Mouse (Mus musculus) hindbrain, postnatal 0 days (tissue): ENCODE data around the gene 8030411F24Rik. TPM values are rescaled to one million over a fixed set of nuclear protein-coding genes. Genes with fewer than 3 reads are reported as not detected.

Experiments
- ATAC-seq: fragments of 200-750 bp; cut with Nextera tagmentation; 2 replicates; pipeline ENCODE4 v1.8.0; 2017; ENCODE audit warnings: mild to moderate bottlenecking, moderate TSS enrichment, moderate library complexity
- DNase-seq: peaks from one replicate; pipeline ENCODE4 v3.0.0-alpha.2; 2015; ENCODE audit warnings: low spot score
- H3K27ac ChIP-seq: fragments of 300-500 bp; sonication (generic); 2 replicates; pipeline ENCODE4 v1.5.1; 2014; ENCODE audit warnings: mild to moderate bottlenecking
- H3K27me3 ChIP-seq: fragments of 300-500 bp; sonication (generic); 2 replicates; pipeline ENCODE4 v1.6.1; 2014; ENCODE audit warnings: low read length, mixed read lengths; ENCODE audit not compliant: insufficient read depth
- H3K36me3 ChIP-seq: fragments of 300-500 bp; sonication (generic); 2 replicates; pipeline ENCODE4 v1.6.1; 2014; ENCODE audit warnings: low read length, mixed read lengths; ENCODE audit not compliant: insufficient read depth
- H3K4me1 ChIP-seq: fragments of 300-500 bp; sonication (generic); 2 replicates; pipeline ENCODE4 v1.6.1; 2014; ENCODE audit warnings: antibody characterized with exemption, low read length, mixed read lengths; ENCODE audit not compliant: insufficient read depth
- H3K4me2 ChIP-seq: fragments of 300-500 bp; sonication (generic); 2 replicates; pipeline ENCODE4 v1.6.1; 2014; ENCODE audit warnings: low read depth, mild to moderate bottlenecking, low read length, moderate library complexity, mixed read lengths
- H3K4me3 ChIP-seq: fragments of 300-500 bp; sonication (generic); 2 replicates; pipeline ENCODE4 v1.5.1; 2014; ENCODE audit warnings: low read length
- H3K9ac ChIP-seq: fragments of 300-500 bp; sonication (generic); replicated peaks from 2 replicates; pipeline ENCODE4 v1.6.1; 2014; ENCODE audit warnings: mild to moderate bottlenecking, low read length, moderate library complexity, mixed read lengths
- H3K9me3 ChIP-seq: fragments of 300-500 bp; sonication (generic); 2 replicates; pipeline ENCODE4 v1.6.1; 2016; ENCODE audit warnings: low read length, mixed read lengths
- CTCF ChIP-seq: IDR thresholded peaks from 2 replicates; pipeline ENCODE4 v1.5.1; 2016; ENCODE audit warnings: antibody characterized with exemption, control low read depth, low read depth
- WGBS: fragments of 180-500 bp; shearing (Covaris S2); extraction: QIAGEN DNeasy Blood & Tissue Kit; methylation state at CpG from one replicate; pipeline ENCODE4 v1.1.7; 2014; 5-methylcytosine and 5-hydroxymethylcytosine counted together
- polyA plus RNA-seq: library from polyadenylated mRNA; unstranded; fragments of >200 nt; fragmentation: Nextera tagmentation; extraction: Ambion mirVana; gene quantifications from 2 replicates; pipeline ENCODE4 v1.2.1, GENCODE M21; 2015
- total RNA-seq: library from RNA; depleted of rRNA; stranded (reverse); fragments of >200 nt; gene quantifications from 2 replicates; pipeline ENCODE4 v1.2.3, GENCODE M21; 2014; rRNA removed

8030411F24Rik gene
- total and polyA plus RNA-seq, 2 experiments from 2014 or later: not detected

DNA sequence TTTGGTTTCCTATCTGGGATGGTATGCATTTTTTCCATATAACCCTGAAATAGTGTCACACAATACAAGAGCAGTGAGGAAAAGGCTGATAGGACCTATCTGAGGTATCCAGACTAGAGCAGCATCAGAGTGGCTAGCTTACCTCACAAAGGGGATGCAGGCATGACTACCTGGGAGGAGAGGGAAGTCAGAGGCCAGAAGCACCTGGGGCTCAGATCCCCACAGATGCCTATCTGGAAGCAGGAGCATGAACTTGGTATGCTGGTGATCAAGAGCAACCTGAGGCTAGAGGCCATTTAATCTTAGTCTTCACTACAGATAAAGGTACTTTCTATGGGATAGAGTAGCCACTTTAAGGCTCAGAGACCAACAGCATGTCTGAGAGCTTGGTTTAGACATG lies 38.1 kb downstream of the 8030411F24Rik start, which contains the start of gene Cst13:
Gene Cst13, plus strand, starts transcription at position 173 of the 400 bp plus-strand sequence.
- Histone ChIP-seq H3K9me3 (no peaks in the 10 kb centered on the region), H3K4me2 (no peak within 1 kb of the TSS), H3K27ac (no peak within 1 kb of the TSS), H3K9ac (no peak within 1 kb of the TSS), H3K4me1 (no peaks in the 10 kb centered on the region), H3K4me3 (no peak within 1 kb of the TSS), H3K36me3 (no peaks in the 10 kb centered on the region), H3K27me3 (no peaks in the 10 kb centered on the region)
- DNase-seq: no peak
- no peak for TF ChIP-seq CTCF
- ATAC-seq: no peak

DNA sequence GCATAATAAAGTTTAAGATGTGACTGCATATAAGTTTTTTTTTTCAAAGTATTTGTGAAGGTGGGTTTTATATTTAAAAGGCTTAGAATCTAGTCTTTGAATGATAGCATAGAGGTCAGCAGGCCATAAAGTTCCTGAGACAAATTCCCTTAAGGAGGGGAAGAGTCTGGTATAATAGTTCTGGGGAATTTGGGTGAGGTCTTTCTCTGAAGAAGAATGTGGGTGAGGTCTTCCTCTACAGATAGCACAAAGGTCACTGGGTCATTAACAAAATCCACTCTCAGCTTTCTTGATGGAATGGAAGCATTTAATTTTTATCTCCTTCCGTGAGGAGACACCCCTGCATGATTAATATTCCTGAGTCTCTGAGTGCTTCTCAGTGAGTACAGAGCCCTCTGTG lies 44.2 kb downstream of the 8030411F24Rik start:
- H3K27me3 ChIP-seq: no peaks in the 10 kb centered on the region
- no peak overlapping the region for H3K27ac ChIP-seq
- H3K4me3 ChIP-seq: no peak overlapping the region
- H3K36me3 ChIP-seq: no peaks in the 10 kb centered on the region
- DNase-seq (no peak), ATAC-seq (no peak)
- H3K9ac ChIP-seq: no peak overlapping the region
- no peaks in the 10 kb centered on the region for H3K4me1 ChIP-seq
- no peaks in the 10 kb centered on the region for H3K9me3 ChIP-seq
- WGBS: 79% methylated on average over 1 of the region's 1 CpGs
- no peak for TF ChIP-seq CTCF
- no peak overlapping the region for H3K4me2 ChIP-seq

DNA sequence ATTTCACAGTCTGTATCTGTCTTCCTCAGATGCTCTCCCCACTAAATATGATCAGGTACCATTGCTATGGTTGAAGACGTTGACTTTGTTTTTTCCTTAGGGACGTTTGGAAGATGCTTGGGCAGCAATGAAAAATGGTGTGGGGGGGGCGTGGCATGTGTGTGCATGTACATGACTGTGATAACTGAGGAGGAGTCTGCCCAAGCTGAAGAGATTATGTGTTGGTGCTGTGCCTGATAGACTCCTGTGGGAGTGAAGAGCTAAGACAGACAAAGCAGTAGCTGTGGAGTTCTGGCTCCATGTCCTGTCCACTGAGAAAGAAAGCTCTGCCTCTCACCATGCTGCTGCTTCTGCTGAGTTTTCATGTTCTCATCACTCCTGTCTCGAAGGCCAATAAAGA lies 53.1 kb downstream of the 8030411F24Rik start, which contains the start of gene Cst9:
Gene Cst9, plus strand, starts transcription at position 236 of the 400 bp plus-strand sequence.
- TF ChIP-seq CTCF: no peak
- Histone ChIP-seq H3K36me3 (no peaks in the 10 kb centered on the region), H3K4me1 (no peaks in the 10 kb centered on the region), H3K4me3 (no peak within 1 kb of the TSS), H3K27me3 (no peaks in the 10 kb centered on the region), H3K9ac (no peak within 1 kb of the TSS), H3K4me2 (no peak within 1 kb of the TSS), H3K9me3 (no peaks in the 10 kb centered on the region), H3K27ac (no peak within 1 kb of the TSS)
- ATAC-seq (no peak), DNase-seq (no peak)
- WGBS: 71% methylated on average over 4 of the region's 4 CpGs

Other genes with a start within 250 kb of the 8030411F24Rik start
- gene Nxt1, start 109.4 kb upstream of the 8030411F24Rik start, total RNA-seq: 22.9 and 35.3 TPM in 2 replicates
- gene Nxt1, start 109.4 kb upstream of the 8030411F24Rik start, polyA plus RNA-seq: 34.0 and 37.8 TPM in 2 replicates
- gene Gzf1, start 101.0 kb upstream of the 8030411F24Rik start, total RNA-seq: 21.4 and 24.1 TPM in 2 replicates
- 15.5 and 17.3 TPM in 2 replicates for gene Gzf1, start 101.0 kb upstream of the 8030411F24Rik start, polyA plus RNA-seq
- gene Napb, start 49.5 kb upstream of the 8030411F24Rik start, total RNA-seq: 115 and 125 TPM in 2 replicates
- 81.5 and 99.2 TPM in 2 replicates for gene Napb, start 49.5 kb upstream of the 8030411F24Rik start, polyA plus RNA-seq
- gene Cstl1, start 31.7 kb upstream of the 8030411F24Rik start, total RNA-seq: not detected in 2 replicates
- not detected in 2 replicates for gene Cstl1, start 31.7 kb upstream of the 8030411F24Rik start, polyA plus RNA-seq
- not detected in 2 replicates for gene Cst11, start 10.5 kb upstream of the 8030411F24Rik start, total RNA-seq
- not detected in 2 replicates for gene Cst11, start 10.5 kb upstream of the 8030411F24Rik start, polyA plus RNA-seq
- not detected in 2 replicates for gene Cst12, start 7.4 kb downstream of the 8030411F24Rik start, total RNA-seq
- gene Cst12, start 7.4 kb downstream of the 8030411F24Rik start, polyA plus RNA-seq: not detected in 2 replicates
- gene Cst8, start 16.8 kb downstream of the 8030411F24Rik start, total RNA-seq: not detected in 2 replicates
- gene Cst8, start 16.8 kb downstream of the 8030411F24Rik start, polyA plus RNA-seq: not detected in 2 replicates
- gene Cst13, start 38.1 kb downstream of the 8030411F24Rik start, total RNA-seq: not detected in 2 replicates
- gene Cst13, start 38.1 kb downstream of the 8030411F24Rik start, polyA plus RNA-seq: not detected in 2 replicates
- not detected in 2 replicates for gene Cst9, start 53.1 kb downstream of the 8030411F24Rik start, total RNA-seq
- gene Cst9, start 53.1 kb downstream of the 8030411F24Rik start, polyA plus RNA-seq: not detected in 2 replicates
- not detected in 2 replicates for gene 9230104L09Rik, start 83.0 kb downstream of the 8030411F24Rik start, total RNA-seq
- not detected in 2 replicates for gene 9230104L09Rik, start 83.0 kb downstream of the 8030411F24Rik start, polyA plus RNA-seq
- gene Cst3, start 93.7 kb downstream of the 8030411F24Rik start, total RNA-seq: 787 and 928 TPM in 2 replicates
- gene Cst3, start 93.7 kb downstream of the 8030411F24Rik start, polyA plus RNA-seq: 1,585 and 1,721 TPM in 2 replicates
- gene Gm1330, start 221.2 kb downstream of the 8030411F24Rik start, total RNA-seq: not detected in 2 replicates
- not detected in 2 replicates for gene Gm1330, start 221.2 kb downstream of the 8030411F24Rik start, polyA plus RNA-seq
- gene Gm10750, start 235.2 kb downstream of the 8030411F24Rik start, total RNA-seq: not detected in 2 replicates
- not detected in 2 replicates for gene Gm10750, start 235.2 kb downstream of the 8030411F24Rik start, polyA plus RNA-seq